Mouse (Mus musculus) ES-E14 (cell line): ENCODE data around the gene Ly6g6f.

ENCODE experiments used
- CHD2 ChIP-seq: IDR thresholded peaks from 2 replicates; pipeline ENCODE4 v1.6.1; 2014; ENCODE audit warnings: mild to moderate bottlenecking, low read depth, low read length, inconsistent platforms
- HCFC1 ChIP-seq: IDR thresholded peaks from 2 replicates; pipeline ENCODE4 v1.6.1; 2012; ENCODE audit warnings: low read length, inconsistent platforms, borderline replicate concordance; ENCODE audit not compliant: insufficient read depth
- ZC3H11A ChIP-seq: IDR thresholded peaks from 2 replicates; pipeline ENCODE4 v1.6.1; 2012; ENCODE audit warnings: low read depth, mild to moderate bottlenecking, inconsistent platforms, low read length, borderline replicate concordance
- ZNF384 ChIP-seq: IDR thresholded peaks from 2 replicates; pipeline ENCODE4 v1.6.1; 2012; ENCODE audit warnings: low read depth, low read length, inconsistent platforms

DNA sequence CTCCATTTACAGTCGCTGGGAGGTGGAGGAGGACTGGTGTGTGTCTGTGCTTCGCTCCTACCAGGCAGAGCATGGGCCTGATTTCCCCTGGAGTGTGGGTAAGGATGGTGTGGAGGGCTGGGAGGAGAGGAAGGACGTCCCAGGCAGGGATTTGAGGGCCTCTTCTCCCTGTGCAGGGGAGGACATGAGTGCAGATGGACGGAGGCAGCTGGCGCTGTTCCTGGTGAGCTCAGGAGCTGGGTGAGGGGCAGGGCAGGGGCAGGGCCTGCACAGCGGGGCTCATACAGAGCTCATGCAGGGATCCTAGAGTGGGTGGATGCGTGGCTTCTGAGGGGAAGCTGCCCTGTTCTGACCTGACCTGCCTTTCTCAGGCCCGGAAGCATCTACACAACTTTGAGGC, 16.9 kb upstream of the Ly6g6f start:
- no peak for TF ChIP-seq CHD2
- TF ChIP-seq ZNF384: no peak
- TF ChIP-seq ZC3H11A: no peak
- TF ChIP-seq HCFC1: no peak
